Mouse (Mus musculus) frontal cortex, postnatal 36 days (tissue): ENCODE data around the gene Kdm2b.
A peak's percentile ranks its signal among the peaks of the same experiment; 100 is the strongest.

ENCODE experiments used
- DNase-seq, 2 experiments: peaks; one replicate each; pipeline ENCODE4 v3.0.0; 2022; ENCODE audit warnings: low spot score in 2 of 2

Gene Kdm2b

GRCm38 (mm10) chr5:122849521-122850318 is 139.9 kb downstream of the Kdm2b start, which contains the start of gene Rnf34:
Gene Rnf34 (plus strand): TSS chr5:122850048.
- DNase-seq: peak; percentile 95 to 96

- no peak for DNase-seq
Measured at GRCm38 (mm10) chr5:122843799-122844198, 145.8 kb downstream of the Kdm2b start.

- DNase-seq: no peak
Measured at GRCm38 (mm10) chr5:122841126-122841525, 148.5 kb downstream of the Kdm2b start.

GRCm38 (mm10) chr5:122832996-122833395 is 156.6 kb downstream of the Kdm2b start:
- peak in 1 of 2 experiments; percentile 23 for DNase-seq

- no peak for DNase-seq
Measured at GRCm38 (mm10) chr5:122832536-122832935, 157.1 kb downstream of the Kdm2b start.

- no peak for DNase-seq
Measured at GRCm38 (mm10) chr5:122825099-122825498, 164.5 kb downstream of the Kdm2b start.

GRCm38 (mm10) chr5:122824450-122824849 is 165.2 kb downstream of the Kdm2b start:
- DNase-seq: no peak

GRCm38 (mm10) chr5:122823976-122824375 is 165.6 kb downstream of the Kdm2b start:
- no peak for DNase-seq

GRCm38 (mm10) chr5:122822441-122822840 is 167.2 kb downstream of the Kdm2b start:
- no peak for DNase-seq

GRCm38 (mm10) chr5:122821524-122821885 is 168.1 kb downstream of the Kdm2b start:
- no peak for DNase-seq

GRCm38 (mm10) chr5:122820777-122821523 is 168.7 kb downstream of the Kdm2b start, which contains the start of gene Anapc5:
Gene Anapc5 (minus strand): TSS chr5:122821339.
- peak; percentile 89 to 90 for DNase-seq
